Mouse (Mus musculus) liver, embryonic 14.5 days (tissue): ENCODE results near the gene Btg1.

ENCODE experiments used
- CTCF ChIP-seq: IDR thresholded peaks from 2 replicates; pipeline ENCODE4 v1.5.1; 2016; ENCODE audit warnings: antibody characterized with exemption, low read depth, control low read depth
- EP300 ChIP-seq: IDR thresholded peaks from 2 replicates; pipeline ENCODE4 v1.6.1; 2016; ENCODE audit warnings: antibody characterized with exemption, low read depth

- TF ChIP-seq EP300, result no peak
- no peak for TF ChIP-seq CTCF
Measured at GRCm38 (mm10) chr10:96626120-96626750, 9.4 kb downstream of the Btg1 start.
